Mouse (Mus musculus) T-cell, adult 2 months (primary cell): ENCODE results near the gene Tmem117.

ENCODE experiments used
- DNase-seq: peaks from one replicate; pipeline ENCODE4 v3.0.0; 2022; ENCODE audit warnings: low spot score

The Tmem117 gene

DNA sequence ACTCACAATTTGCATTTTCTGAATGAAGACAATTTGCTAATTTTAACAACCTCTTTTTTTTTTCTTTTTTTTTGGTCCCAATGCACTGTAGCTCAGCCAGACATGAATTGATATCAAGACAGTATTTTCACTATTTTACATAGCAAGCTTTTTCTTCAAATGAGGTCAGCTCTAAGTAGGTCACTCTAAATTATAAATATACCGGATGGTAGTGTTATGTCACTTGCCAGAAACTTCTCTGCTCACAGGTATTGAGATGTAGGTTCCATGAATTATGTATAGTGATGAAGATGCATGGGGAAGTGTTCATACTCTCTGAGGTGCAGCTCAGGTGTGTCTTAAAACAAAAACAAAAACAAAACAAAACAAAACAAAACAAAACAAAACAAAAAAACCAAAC is 264.2 kb downstream of the Tmem117 start:
- DNase-seq, result no peak

- DNase-seq, result no peak
These were observed 265.1 kb downstream of the Tmem117 start for GRCm38 (mm10) chr15:94894086-94894485.

DNA sequence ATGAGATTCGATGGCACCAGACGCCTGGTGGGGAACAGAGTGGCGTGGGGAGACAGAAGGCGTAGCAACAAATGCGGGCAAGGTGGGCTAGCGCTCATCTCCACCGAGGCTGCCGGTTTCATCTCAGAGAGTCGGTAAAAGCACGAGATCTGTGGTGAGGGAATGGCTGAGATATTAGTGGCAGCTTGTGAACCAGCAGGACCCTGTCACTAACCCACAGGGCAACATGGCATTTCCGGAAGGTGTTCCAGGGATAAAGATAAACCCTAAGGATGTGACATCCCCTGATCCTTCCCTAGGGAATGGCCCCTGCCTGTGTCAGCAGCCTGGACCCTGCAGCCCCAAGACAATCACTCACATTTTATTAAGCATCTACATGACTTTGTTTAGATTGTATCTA is 266.6 kb downstream of the Tmem117 start:
- no peak for DNase-seq

DNA sequence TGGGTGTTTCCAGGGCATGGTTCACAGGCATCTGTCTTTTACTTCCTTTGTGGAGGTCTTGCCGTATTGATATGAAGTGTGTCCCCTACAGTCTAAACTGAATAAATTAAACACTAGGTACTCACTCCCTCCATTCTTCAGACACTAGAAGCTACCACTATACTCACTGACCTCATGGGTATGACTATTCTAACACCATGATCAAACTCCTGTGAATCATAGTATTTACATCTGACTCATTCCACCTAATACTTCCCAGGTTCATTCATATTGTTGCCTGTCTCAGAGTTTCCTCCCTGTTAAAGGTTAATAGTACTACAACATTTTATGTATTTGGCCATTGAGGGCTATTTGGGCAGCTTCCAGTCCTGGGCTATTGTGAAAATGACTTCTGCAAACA is 274.2 kb downstream of the Tmem117 start:
- no peak for DNase-seq

DNA sequence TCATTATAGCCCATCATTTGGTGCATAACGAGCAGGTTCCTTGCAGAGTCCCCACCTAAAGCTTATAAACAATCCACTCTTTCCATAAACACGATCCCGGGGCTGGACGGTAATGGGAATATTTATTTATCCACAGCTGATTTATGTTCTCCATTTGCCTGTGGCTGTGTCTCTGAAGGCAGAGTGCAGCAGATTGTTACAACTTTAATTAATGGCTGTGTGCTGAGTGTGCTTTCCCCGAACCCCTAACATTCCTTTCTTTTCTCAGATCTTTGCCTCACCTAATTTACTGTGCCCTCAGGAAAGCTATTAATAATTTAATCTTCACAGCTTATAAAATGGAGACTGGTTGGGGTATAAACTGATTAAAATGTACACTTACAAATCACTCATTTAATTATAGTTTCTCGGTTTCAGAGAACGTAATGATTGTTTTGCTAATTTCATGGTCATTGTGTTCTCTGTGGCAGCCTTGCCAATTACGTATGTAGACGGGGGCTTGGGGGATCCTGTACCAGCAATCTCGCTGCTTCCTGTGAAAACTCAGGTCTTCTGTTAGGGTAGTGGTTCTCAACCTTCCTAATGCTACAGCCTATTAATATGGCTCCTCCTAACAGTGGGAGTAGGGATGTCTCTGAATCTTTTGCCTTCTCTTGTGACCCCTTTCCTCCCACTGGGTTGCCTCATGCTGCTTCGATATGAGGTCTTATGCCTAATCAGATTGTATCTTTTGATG is 275.8 kb downstream of the Tmem117 start:
- DNase-seq, result no peak

- DNase-seq, result no peak
These were observed 292.6 kb downstream of the Tmem117 start for GRCm38 (mm10) chr15:94921672-94922071.

DNA sequence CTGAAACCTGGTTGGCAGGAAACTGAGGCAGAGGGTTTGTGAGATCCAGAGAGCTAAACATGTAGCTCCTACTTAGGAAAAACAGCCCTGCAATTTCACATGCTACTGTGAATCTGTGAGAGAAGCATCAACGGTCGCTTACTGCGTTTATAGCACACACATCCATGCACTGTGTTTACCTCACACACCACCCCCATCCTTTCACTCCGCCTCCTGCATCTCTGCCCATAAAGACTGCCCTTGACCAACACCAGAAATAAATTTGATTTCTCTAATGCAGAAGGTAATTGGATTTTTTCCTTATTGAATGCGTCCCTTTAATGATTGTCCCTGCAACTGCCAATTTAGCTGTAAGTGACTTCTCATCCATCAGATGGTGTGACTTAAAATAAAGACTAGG is 299.0 kb downstream of the Tmem117 start:
- no peak for DNase-seq

GRCm38 (mm10) chr15:94930743-94931142 is 301.7 kb downstream of the Tmem117 start:
- DNase-seq, result no peak

DNA sequence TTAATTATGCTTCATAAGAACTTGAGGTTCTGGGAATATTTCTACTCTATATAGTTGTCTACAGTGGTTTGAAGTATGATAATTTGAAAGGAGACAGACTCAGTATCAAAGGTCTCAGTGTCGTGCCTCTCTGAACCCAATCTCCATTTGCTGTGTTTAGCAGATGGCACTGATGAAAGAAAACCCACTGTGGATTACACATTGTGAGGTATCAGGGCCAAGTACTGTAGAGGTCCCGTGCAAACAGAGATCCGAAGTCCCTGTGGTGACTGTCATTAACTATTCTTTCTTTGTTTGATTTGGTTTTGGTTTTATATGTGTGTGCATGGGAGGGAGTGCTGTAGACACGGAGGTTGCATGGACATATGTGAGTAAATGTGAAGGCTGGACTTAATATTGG is 304.0 kb downstream of the Tmem117 start:
- DNase-seq, result no peak

GRCm38 (mm10) chr15:94933480-94933879 is 304.4 kb downstream of the Tmem117 start:
- DNase-seq, result no peak

DNA sequence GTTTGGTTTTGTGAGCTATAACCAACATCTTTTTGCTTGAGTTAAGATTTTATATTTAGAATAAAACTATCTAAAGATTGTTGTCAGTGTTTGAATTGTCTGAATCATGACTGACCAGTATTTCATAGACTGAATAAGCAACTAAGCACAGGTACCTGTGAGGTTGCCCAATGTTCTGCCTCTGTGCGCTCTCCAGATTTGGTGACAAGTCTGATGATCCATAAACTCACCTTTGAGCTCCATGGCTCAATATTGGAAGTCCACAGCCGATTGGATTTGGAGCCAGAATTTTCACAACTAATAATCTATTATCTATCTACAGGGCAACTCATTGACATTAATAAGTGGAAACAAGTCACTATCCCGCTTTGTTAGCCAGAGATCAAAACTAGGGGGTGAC is 312.9 kb downstream of the Tmem117 start:
- DNase-seq, result no peak

DNA sequence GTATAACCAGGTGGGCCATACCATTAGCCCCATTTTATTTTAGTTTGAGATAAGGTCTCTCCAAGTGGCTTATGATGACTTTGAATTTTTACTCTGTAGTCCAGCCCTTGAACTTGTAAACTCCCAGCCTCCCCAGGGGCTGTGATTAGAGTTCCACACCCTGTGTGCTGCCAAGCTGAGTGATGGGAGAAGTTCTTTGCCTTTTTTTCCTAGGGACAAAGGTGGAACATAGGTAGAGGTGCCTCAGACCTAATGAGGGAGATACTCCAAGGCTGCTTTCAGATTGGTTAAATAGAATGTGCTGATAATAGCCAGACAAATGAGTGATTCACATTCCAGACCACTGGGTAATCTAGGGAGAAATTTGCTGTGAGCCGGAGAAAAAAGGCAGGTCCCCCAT is 313.4 kb downstream of the Tmem117 start:
- no peak for DNase-seq

GRCm38 (mm10) chr15:94943891-94944290 is 314.9 kb downstream of the Tmem117 start:
- DNase-seq, result no peak

DNA sequence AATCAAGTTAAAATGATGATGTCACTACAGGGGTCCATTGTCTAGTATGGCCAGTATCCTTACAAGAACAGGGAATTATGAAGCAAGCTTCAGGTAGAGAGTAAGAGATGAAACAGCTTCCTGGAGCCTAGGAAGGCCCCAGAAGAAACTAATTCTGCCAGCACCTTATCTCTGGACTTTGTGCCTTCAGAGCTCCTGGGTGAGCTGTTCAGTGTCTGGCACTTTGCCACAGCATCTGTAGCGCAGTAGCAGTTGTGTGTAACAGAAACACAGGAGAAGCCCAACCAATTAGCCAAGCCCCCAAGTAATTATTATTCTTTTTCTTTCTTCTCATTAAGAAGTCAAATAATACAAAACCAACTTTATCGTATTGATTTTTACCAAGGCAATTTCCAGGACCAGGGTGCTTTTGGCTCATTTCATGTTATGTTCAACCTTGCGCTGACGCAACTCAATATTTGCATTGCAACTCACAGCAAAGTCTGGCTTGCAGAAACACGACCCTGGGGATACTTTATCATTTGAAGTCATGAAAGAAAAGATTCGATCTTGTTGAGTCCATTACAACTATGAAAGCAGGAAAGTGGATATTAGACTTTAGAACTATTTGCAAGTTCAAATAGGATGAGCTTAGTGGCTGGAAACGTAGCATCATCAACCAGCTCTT is 322.5 kb downstream of the Tmem117 start:
- DNase-seq, result no peak

- DNase-seq, result no peak
These were observed 327.7 kb downstream of the Tmem117 start for GRCm38 (mm10) chr15:94956697-94957096.

DNA sequence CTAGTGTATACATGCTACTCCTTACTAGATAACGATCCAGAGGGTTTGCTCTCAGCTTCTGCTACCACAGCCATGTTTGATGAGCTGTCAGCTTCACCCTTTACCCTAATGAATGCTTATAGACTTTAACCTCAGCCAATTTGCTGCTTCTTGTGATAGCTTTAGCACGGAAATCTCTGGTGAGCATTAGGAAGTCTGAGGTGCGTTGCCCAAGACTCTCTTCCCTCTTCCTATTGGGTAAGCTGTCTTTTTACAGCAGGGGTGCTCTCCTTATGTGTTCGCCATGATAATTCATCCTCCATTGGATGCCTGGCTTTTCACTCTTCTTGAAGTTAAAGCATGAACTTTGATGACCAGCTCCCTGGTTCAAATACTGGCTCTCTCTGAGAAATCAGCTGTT is 328.2 kb downstream of the Tmem117 start:
- no peak for DNase-seq

GRCm38 (mm10) chr15:94967004-94967403 is 338.0 kb downstream of the Tmem117 start:
- DNase-seq, result no peak

- no peak for DNase-seq
These were observed 339.6 kb downstream of the Tmem117 start for GRCm38 (mm10) chr15:94968403-94969180.

GRCm38 (mm10) chr15:94981798-94982197 is 352.8 kb downstream of the Tmem117 start:
- DNase-seq, result no peak

GRCm38 (mm10) chr15:94995352-94995751 is 366.3 kb downstream of the Tmem117 start:
- no peak for DNase-seq

DNA sequence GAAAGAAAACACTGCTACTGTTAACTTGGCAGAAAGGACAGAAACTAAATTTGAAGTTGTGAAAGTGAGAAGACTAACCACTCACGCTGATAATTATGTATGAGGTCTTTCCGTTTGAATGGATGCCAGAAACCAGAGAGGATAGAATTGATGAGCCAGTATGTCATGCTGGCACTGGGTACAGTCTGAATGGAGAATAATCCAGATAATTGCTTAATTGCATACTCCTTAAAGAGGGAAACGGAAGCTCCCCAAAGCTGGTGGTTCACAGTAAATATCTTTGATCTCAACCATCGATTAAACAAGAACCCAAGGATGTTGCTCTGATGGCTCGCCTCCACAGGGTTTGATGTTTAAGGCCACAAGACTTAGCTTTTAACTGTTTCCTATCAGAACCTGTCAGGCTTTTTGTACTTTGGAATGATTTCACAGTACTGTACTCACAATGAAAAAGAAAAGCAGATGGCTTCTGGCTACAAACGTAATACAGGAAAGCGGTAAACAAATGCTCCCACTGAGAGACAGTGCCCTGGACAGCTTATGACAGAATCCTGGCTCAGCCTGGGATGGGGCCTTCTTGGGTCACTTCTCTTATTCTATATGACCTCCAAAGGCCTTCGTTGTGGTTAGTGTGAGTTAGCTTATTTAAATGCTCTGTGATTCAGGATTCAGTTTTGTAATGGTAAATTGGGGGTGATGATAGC is 376.2 kb downstream of the Tmem117 start:
- no peak for DNase-seq

- no peak for DNase-seq
These were observed 393.2 kb downstream of the Tmem117 start for GRCm38 (mm10) chr15:95022251-95022650.
